Mouse (Mus musculus) liver, embryonic 14.5 days (tissue): Measurements from ENCODE around the gene Mtmr3.

Source experiments
- CTCF ChIP-seq: IDR thresholded peaks from 2 replicates; pipeline ENCODE4 v1.5.1; 2016; ENCODE audit warnings: antibody characterized with exemption, low read depth, control low read depth
- EP300 ChIP-seq: IDR thresholded peaks from 2 replicates; pipeline ENCODE4 v1.6.1; 2016; ENCODE audit warnings: antibody characterized with exemption, low read depth

DNA sequence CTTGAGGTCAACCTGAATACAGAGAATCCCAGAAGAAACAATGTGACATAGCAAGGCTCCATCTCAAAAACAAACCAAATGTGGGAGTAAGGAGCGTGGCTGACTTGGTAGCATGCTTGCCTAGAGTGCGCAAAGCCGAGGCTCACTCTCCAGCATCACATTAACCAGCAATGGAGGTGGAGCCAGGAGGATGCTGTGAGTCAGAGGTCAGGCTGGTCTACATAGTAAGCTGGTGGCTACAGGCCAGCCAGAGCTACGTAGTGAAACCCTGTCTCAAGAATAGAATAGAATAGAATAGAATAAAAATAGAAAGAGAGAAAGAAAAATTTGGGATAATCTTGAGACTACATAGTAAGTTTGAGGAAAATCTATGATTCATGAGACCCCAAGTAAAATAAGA is 27.2 kb upstream of the Mtmr3 start:
- TF ChIP-seq CTCF (no peak), EP300 (no peak)
